Mouse (Mus musculus) forebrain, postnatal 0 days (tissue): ENCODE measurements around the gene Gm10135. TPM values are rescaled to one million over a fixed set of nuclear protein-coding genes. Genes with fewer than 3 reads are reported as not detected.

ENCODE experiments used
- ATAC-seq: fragments of 200-750 bp; cut with Nextera tagmentation; 2 replicates; pipeline ENCODE4 v1.8.0; 2017; ENCODE audit warnings: mild to moderate bottlenecking, moderate library complexity
- DNase-seq: peaks from one replicate; pipeline ENCODE4 v3.0.0-alpha.2; 2015
- H3K27ac ChIP-seq: fragments of 300-500 bp; sonication (generic); 2 replicates; pipeline ENCODE4 v1.5.1; 2014; ENCODE audit warnings: low read depth, mild to moderate bottlenecking, antibody characterized with exemption, low read length, moderate library complexity, mixed read lengths
- H3K27me3 ChIP-seq: fragments of 300-500 bp; sonication (generic); 2 replicates; pipeline ENCODE4 v1.6.1; 2014; ENCODE audit warnings: mild to moderate bottlenecking, low read length, mixed read lengths; ENCODE audit not compliant: insufficient read depth
- H3K36me3 ChIP-seq: fragments of 300-500 bp; sonication (generic); 2 replicates; pipeline ENCODE4 v1.6.1; 2014; ENCODE audit warnings: mild to moderate bottlenecking, moderate library complexity; ENCODE audit not compliant: insufficient read depth
- H3K4me1 ChIP-seq: fragments of 300-500 bp; sonication (generic); 2 replicates; pipeline ENCODE4 v1.6.1; 2014; ENCODE audit warnings: antibody characterized with exemption; ENCODE audit not compliant: insufficient read depth
- H3K4me2 ChIP-seq: fragments of 300-500 bp; sonication (generic); 2 replicates; pipeline ENCODE4 v1.6.1; 2014; ENCODE audit warnings: low read depth, mild to moderate bottlenecking, moderate library complexity
- H3K4me3 ChIP-seq: fragments of 300-500 bp; sonication (generic); 2 replicates; pipeline ENCODE4 v1.5.1; 2014; ENCODE audit warnings: low read depth, low read length, mixed read lengths
- H3K9ac ChIP-seq: fragments of 300-500 bp; sonication (generic); 2 replicates; pipeline ENCODE4 v1.6.1; 2014; ENCODE audit warnings: mild to moderate bottlenecking
- H3K9me3 ChIP-seq: fragments of 300-500 bp; sonication (generic); 2 replicates; pipeline ENCODE4 v1.6.1; 2016; ENCODE audit warnings: low read length
- CTCF ChIP-seq: sonication (generic); IDR thresholded peaks from 2 replicates; pipeline ENCODE4 v1.5.1; 2016; ENCODE audit warnings: antibody characterized with exemption, control low read depth, low read depth
- WGBS: fragments of 180-500 bp; shearing (Covaris S2); extraction: QIAGEN DNeasy Blood & Tissue Kit; methylation state at CpG from one replicate; pipeline ENCODE4 v1.1.7; 2014; 5-methylcytosine and 5-hydroxymethylcytosine counted together
- polyA plus RNA-seq: library from polyadenylated mRNA; unstranded; fragments of >200 nt; fragmentation: Nextera tagmentation; extraction: Ambion mirVana; gene quantifications from 2 replicates; pipeline ENCODE4 v1.2.1, GENCODE M21; 2015
- total RNA-seq: library from RNA; depleted of rRNA; stranded (reverse); fragments of >200 nt; gene quantifications from 2 replicates; pipeline ENCODE4 v1.2.3, GENCODE M21; 2014

The Gm10135 gene
- total and polyA plus RNA-seq, 2 experiments from 2014 or later, result not detected

- WGBS, result 93% methylated on average over 3 of the region's 3 CpGs
These were observed 8.8 kb downstream of the Gm10135 start for GRCm38 (mm10) chr5:72965706-72966105.

GRCm38 (mm10) chr5:72960096-72960495, 14.4 kb downstream of the Gm10135 start:
- ATAC-seq (no peak), DNase-seq (no peak)
- 86% methylated on average over 6 of the region's 6 CpGs for WGBS
- no peak overlapping the region for H3K27ac ChIP-seq
- H3K9me3 ChIP-seq, result no peaks in the 10 kb centered on the region
- H3K4me2 ChIP-seq, result no peak overlapping the region
- TF ChIP-seq CTCF, result no peak
- no peak overlapping the region for H3K9ac ChIP-seq
- no peak overlapping the region for H3K4me3 ChIP-seq
- H3K4me1 ChIP-seq, result no peaks in the 10 kb centered on the region
- peaks cover 6% of the 10 kb centered on the region for H3K36me3 ChIP-seq
- no peaks in the 10 kb centered on the region for H3K27me3 ChIP-seq

More at GRCm38 (mm10) chr5:72965706-72966105, 8.8 kb downstream of the Gm10135 start:
- ATAC-seq (no peak), DNase-seq (no peak)
- Histone ChIP-seq H3K4me3 (no peak overlapping the region), H3K4me1 (no peaks in the 10 kb centered on the region), H3K9me3 (no peaks in the 10 kb centered on the region), H3K4me2 (no peak overlapping the region), H3K27me3 (no peaks in the 10 kb centered on the region), H3K36me3 (peaks cover 18% of the 10 kb centered on the region), H3K9ac (no peak overlapping the region), H3K27ac (no peak overlapping the region)
- no peak for TF ChIP-seq CTCF

GRCm38 (mm10) chr5:72957281-72957680, 17.2 kb downstream of the Gm10135 start:
- H3K4me3 ChIP-seq, result no peak overlapping the region
- 91% methylated on average over 17 of the region's 17 CpGs for WGBS
- ATAC-seq, result no peak

GRCm38 (mm10) chr5:72953996-72954604, 20.4 kb downstream of the Gm10135 start:
- DNase-seq, result no peak
- H3K4me2 ChIP-seq, result no peak overlapping the region
- no peaks in the 10 kb centered on the region for H3K4me1 ChIP-seq
- no peak for ATAC-seq
- WGBS, result 92% methylated on average over 3 of the region's 3 CpGs
- no peak overlapping the region for H3K4me3 ChIP-seq
- no peaks in the 10 kb centered on the region for H3K27me3 ChIP-seq
- no peak overlapping the region for H3K27ac ChIP-seq
- no peak for TF ChIP-seq CTCF
- no peak overlapping the region for H3K9ac ChIP-seq
- H3K9me3 ChIP-seq, result no peaks in the 10 kb centered on the region
- peaks cover 9% of the 10 kb centered on the region for H3K36me3 ChIP-seq

More at GRCm38 (mm10) chr5:72957281-72957680, 17.2 kb downstream of the Gm10135 start:
- Histone ChIP-seq H3K9ac (no peak overlapping the region), H3K4me1 (no peaks in the 10 kb centered on the region), H3K27ac (no peak overlapping the region), H3K9me3 (no peaks in the 10 kb centered on the region), H3K27me3 (no peaks in the 10 kb centered on the region), H3K36me3 (peaks cover 6% of the 10 kb centered on the region), H3K4me2 (no peak overlapping the region)
- no peak for TF ChIP-seq CTCF
- no peak for DNase-seq

GRCm38 (mm10) chr5:72950252-72950651, 24.2 kb downstream of the Gm10135 start:
- no peak overlapping the region for H3K4me3 ChIP-seq
- ATAC-seq, result no peak
- no peaks in the 10 kb centered on the region for H3K4me1 ChIP-seq
- H3K27me3 ChIP-seq, result no peaks in the 10 kb centered on the region
- H3K4me2 ChIP-seq, result no peak overlapping the region
- no peak overlapping the region for H3K9ac ChIP-seq
- TF ChIP-seq CTCF, result no peak
- 84% methylated on average over 2 of the region's 2 CpGs for WGBS
- no peak for DNase-seq
- H3K36me3 ChIP-seq, result peaks cover 8% of the 10 kb centered on the region; the same call in 1 of the 2 replicates
- no peaks in the 10 kb centered on the region for H3K9me3 ChIP-seq
- no peak overlapping the region for H3K27ac ChIP-seq

GRCm38 (mm10) chr5:72948136-72948535, 26.4 kb downstream of the Gm10135 start:
- Histone ChIP-seq H3K4me3 (no peak overlapping the region), H3K36me3 (peaks cover 8% of the 10 kb centered on the region; the same call in 1 of the 2 replicates), H3K27me3 (no peaks in the 10 kb centered on the region), H3K4me1 (no peaks in the 10 kb centered on the region), H3K27ac (no peak overlapping the region), H3K9ac (no peak overlapping the region), H3K4me2 (no peak overlapping the region), H3K9me3 (no peaks in the 10 kb centered on the region)
- WGBS, result 81% methylated on average over 1 of the region's 1 CpGs
- no peak for TF ChIP-seq CTCF
- DNase-seq (no peak), ATAC-seq (no peak)

GRCm38 (mm10) chr5:72940906-72941432, 33.5 kb downstream of the Gm10135 start:
- DNase-seq (no peak), ATAC-seq (no peak)
- no peak for TF ChIP-seq CTCF
- Histone ChIP-seq H3K27me3 (no peaks in the 10 kb centered on the region), H3K9ac (no peak overlapping the region), H3K4me3 (no peak overlapping the region), H3K9me3 (no peaks in the 10 kb centered on the region), H3K4me2 (no peak overlapping the region), H3K36me3 (no peaks in the 10 kb centered on the region), H3K27ac (no peak overlapping the region), H3K4me1 (no peaks in the 10 kb centered on the region)
- WGBS, result 94% methylated on average over 5 of the region's 5 CpGs
